Mouse (Mus musculus) left cerebral cortex, postnatal 14 days (tissue): ENCODE results near the gene Rbms2. TPM values are rescaled to one million over a fixed set of nuclear protein-coding genes. Genes with fewer than 3 reads are reported as not detected.
"Not testable (repeated sequence)": the region's sequence is repeated elsewhere in the genome, so short reads cannot be mapped to it uniquely, and the experiment has no call there.

Experiments
- DNase-seq, 2 experiments: peaks; one replicate each; pipeline ENCODE4 v3.0.0; 2021 to 2022; ENCODE audit warnings: low spot score in 2 of 2, mixed read lengths in 1 of 2
- intact Hi-C: fragments of 180-260 bp; cut with DNase I; formaldehyde crosslinking; loops from one replicate; pipeline ENCODE4 v1.15.1; 2025
- total RNA-seq, 2 experiments: library from RNA; stranded (reverse); gene quantifications; 2 replicates each; pipeline ENCODE4 v1.2.3; 2021

The Rbms2 gene
- total RNA-seq, 2 experiments from 2014 or later: 9.2 to 10.8 TPM

DNA sequence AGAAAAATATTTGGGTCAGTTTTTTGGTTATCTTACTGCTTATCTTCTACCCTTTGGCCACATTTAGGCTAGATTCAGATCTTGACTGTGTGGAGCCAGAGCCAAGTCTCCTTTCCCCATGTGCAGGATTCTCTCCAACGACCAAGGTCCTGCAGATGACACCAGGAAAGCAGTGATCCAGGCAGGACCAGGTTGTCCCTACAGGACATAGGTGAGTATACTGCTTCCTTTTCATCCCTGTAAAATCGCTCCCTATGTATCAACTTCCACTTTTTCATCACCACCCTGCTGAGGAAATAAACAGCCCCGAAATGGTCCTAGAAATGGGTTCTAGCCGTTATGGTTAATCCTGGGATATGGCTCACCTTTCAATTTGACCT is 83.8 kb downstream of the Rbms2 start:
- DNase-seq: no peak
- intact Hi-C loops: loop anchor here (5.0 kb wide), 2 partner anchors 36 to 81 kb away; no protein-coding TSS in a partner anchor

DNA sequence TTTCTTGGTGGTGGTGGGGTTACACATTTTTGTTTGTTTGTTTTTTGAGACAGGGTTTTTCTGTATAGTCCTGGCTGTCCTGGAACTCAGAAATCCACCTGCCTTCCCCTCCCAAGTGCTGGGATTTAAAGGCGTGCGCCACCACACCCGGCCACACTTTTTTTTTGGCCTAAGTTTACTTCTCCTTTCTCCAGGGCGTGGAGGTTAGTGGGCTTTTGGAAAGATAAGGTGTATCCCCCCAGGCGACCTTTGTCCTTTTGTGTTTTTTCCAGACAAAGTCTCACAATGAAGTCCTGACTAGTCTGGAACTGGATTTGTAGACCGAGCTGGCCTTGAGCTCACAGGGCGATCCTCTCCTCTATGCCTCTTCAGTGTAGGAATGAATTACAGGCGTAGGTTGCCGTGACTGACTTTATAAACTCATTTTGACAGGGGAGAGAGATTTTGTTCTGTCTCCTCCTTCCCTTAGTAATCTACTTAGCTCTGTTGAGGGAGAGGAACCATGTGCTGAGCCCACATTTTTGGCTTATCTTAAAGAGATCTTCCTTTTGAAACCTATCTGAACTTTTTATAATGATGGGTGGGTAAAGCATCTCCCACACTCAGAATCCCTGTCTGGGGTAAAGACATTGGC is 85.0 kb downstream of the Rbms2 start:
- intact Hi-C loops: loop anchor here (5.0 kb wide), 2 partner anchors 37 to 82 kb away; no protein-coding TSS in a partner anchor
- DNase-seq: no peak

DNA sequence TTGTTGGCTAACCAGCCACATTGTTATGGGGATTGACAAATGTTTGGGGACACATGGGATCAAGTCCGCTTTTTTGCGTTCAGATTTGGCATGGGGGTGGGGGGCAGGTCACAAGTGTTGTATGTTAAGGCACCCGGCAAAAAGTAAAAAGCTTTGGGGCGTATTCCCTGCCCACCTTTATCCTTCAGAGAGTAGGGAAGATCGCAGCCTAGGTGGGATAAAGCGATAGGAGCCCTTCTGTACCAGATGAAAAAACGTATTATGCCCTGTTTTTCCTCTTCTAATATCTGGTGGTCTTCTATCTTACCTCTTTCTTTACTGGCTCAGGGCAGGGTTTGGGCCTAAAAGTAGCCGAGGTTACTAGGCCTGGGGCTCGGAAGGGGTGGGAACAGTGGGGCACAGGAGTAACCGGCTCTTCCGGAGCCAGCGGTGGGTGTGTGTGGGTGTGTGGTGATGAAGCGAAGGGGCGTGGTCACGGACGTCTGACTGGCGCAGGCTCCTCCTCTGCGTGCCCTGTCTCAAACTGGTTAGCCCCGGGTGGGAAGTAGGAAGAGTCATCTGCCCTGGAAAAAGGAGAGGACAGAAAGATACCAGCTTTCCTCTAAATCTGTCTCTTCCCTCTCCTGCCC is 85.6 kb downstream of the Rbms2 start:
- peak; percentile 45 to 67 for DNase-seq

DNA sequence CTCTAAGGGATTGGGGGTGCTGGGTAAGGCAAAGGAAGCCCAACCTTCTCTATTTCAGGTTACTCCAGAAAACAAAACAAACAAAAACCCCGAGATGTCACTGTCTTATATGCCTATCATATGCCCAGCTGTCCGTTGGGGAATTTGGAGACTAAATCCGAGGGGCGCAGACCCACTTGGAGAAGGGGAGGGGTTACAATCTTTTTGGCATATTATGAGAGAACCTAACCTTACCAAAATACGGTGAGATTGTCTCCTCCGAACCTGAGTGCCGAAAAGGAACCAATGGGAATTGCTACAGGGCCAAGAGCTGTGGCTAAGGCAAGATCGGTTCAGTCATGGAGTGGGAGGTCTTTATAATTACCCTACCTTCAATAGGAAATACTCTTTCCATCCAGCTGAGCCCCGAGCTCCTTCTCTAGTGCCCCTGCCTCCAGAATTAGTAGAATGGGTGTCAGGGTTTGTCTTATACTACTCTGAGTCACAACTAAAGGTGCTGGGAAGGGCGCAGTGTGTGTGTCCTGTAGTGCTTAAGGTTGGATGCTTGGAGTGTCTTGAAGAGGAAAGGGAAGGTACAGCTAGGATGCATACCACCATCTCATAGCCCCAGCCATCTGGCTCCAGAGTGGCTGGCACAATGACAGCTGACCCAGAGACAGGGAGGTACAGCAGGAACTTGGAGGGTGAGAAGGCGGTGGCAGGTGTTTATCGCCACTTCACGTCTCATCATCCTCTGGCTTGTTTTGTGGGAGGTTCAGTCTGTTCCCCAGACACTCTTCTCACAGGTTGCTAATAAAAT is 86.4 kb downstream of the Rbms2 start:
- intact Hi-C loops: no loop called here
- no peak for DNase-seq

More for the DNA sequence above, 85.6 kb downstream of the Rbms2 start:
- intact Hi-C loops: no loop called here

DNA sequence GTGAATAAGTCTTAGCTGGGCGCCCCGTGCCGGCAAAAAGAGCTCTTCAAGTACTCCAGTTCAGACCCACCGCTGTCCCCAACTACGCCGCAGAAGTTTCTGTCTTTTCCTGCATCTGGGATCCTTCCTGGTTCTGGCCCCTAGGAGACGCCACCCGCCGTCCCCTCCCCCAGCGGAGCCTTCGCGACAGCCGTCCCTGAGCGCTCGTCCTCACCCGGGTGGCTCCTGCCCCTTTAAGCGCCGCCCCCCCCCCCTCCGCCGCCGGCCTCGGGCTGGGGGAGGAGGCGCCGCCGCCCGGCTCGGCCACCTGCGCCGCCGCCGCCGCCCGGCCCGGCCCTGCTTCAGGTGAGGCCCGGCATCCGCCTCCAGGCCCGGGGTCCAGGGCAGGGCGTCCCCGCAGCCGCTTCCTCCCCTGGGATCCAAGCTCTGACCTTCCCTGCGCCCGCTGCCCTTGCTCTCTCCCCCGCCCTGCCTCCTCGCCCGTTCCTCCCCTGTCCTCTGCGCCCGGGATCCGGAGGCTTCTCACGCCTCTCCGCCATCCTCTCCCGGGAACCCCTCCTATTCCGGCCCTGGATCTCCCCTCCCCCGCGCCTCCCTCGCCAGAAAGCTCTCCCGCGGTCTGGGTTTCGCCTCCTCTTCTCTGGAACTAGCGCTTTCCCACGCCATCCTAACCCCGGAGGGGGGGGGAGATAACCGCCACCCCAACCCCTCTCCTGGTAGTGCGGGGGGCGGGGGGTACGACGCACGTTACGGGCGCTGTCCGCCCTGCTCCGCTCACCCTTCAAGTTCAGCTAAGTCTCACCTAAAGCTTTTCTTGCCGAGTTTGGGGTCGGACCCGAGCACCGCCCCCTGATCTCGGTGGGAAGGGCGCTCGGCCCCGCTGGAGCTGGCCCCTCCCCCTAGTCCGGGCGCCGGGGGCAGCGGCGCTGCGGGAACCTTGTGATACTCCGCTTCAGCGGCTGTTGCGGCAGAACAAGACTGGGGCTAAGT is 87.3 kb downstream of the Rbms2 start:
- DNase-seq: peak; percentile 75 to 77
- intact Hi-C loops: no loop called here

DNA sequence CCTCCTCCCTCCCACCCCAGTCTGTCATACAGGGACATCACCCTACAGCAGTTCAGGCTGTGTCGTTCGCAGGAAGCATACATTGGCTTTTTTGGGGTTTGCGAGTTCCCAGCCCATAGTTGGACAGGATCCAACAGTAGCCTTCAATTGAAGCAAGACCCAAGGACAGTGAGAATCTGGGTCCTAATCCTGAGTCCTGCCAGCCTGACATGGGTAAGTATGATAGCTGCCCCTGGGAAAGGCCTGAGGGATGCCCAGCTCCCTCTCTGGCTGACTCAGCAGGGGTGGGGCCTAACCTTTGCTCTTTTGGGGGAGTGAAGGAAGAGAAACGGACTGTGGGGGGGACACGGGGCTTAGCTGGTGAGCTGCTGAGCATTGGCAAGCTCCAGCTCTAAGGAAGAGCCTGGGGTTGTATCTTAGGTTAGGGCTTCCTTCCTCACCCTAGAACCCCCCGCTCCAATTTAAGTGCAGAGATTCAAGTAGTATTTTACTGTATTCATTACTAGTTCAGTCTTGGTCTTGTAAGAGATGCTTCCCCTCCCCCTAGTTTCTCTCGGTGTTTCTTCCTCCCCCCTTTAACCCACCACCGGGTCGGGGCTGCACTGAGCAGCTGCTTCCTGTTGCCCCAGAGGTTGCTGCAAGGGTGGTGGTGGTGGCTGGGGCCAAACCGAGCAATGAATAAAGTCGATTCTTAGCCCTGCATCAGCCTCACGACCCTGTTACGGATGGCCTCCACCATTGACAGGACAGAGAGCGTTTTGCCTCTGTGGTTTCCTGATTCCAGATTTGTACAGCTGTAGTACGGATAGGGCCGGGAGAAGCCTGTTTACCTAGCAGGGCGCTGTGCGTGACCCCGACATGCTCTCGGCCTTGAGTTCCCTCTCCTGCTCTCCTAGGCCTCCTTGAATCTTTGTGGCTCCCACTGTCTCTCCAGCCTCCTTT is 88.3 kb downstream of the Rbms2 start, which contains the start of gene Baz2a:
Gene Baz2a, plus strand, starts transcription at position 14 of the 942 bp plus-strand sequence.
- intact Hi-C loops: loop anchor here (2.0 kb wide), 1 partner anchor 95 kb away; no protein-coding TSS in a partner anchor
- no peak for DNase-seq

DNA sequence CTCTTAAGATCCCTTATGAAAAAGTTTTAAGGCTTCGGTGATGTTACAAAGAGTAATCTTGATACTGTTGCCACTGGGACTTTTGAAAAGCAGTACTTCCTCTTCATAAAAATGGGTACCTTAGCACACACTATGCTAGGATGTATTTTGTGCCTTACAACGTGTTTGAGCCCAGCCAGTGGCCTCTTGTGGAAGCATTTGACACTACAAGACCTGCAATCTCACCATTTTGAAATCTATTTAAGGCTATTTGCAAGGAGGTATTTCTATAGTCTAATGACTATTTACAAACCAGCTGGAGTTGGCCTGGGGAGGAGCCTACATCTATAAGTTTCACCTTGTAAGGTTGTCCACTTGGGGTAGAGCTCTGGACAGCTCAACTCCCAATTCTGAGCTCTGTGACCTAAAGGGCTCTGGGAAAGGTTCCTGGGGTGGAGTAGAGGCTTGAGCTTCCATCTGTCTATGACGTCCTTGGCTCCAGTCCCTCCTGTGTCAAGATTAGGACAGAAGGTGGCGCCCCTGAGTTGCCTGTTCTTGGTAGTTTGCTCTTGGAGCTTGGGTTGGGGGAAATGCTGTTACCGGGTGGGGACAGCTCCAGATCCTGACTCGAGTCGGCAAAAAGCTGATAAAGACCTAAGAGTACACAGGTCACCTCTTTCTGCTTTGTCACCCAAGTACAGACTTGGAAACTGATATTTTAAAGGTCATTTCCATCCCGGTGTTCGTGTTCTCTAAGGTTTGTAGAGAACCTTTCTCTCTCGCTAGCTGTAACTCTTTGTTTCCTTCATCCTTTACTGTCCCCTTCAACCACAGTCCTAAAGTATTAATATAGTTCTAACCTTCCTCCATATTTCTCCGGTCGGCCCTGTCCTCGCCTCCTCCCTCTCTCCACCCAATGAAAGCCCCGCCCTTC is 89.2 kb downstream of the Rbms2 start:
- intact Hi-C loops: loop anchor here (2.0 kb wide), 1 partner anchor 96 kb away; no protein-coding TSS in a partner anchor
- peak; percentile 89 to 95 for DNase-seq

DNA sequence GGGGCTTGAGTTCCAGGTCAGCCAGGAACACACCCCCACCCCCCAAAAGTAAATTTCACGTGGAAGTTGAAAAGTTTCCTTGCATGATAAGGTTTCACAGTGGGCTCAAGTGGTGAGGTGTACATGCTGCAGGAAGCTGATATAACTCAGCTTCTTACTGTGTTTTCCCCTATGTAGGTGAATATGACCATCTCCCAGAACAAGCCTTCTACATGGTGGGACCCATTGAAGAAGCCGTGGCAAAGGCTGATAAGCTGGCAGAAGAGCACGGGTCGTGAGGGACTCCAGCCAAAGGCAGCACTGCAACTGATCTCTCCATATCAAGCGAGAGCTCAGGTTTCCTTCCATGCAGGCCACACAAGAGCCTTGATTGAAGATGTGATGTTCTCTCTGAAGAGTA is 90.3 kb downstream of the Rbms2 start:
- DNase-seq: no peak
- intact Hi-C loops: loop anchor here (2.0 kb wide), 1 partner anchor 97 kb away; no protein-coding TSS in a partner anchor

DNA sequence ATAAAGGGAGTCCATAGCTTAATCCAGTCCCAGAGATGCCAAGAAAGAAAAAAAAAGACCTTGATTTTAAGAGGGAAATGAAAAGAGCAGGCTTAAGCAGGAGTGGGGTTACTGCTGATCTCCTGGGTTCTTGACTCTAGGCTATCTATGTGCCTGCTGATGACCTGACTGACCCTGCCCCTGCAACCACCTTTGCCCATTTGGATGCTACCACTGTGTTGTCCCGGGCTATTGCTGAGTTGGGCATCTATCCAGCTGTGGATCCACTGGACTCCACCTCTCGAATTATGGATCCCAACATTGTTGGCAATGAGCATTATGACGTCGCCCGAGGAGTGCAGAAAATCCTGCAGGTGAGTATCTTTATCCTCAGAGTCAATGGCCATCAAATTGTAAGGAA is 91.9 kb downstream of the Rbms2 start:
- no peak for DNase-seq
- intact Hi-C loops: no loop called here

DNA sequence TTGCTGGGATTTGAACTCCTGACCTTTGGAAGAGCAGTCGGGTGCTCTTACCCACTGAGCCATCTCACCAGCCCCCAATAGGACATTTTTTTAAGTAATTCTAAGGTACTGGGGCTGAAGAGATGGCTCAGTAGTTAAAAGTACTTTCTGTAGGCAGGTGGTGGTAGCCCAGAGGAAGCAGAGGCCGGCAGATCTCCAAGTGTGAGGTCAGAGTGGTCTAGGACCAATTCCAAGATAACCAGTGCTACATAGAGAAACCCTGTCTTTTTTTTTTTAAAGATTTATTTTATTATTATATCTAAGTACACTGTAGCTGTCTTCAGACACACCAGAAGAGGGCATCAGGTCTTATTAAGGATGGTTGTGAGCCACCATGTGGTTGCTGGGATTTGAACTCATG is 92.9 kb downstream of the Rbms2 start:
- intact Hi-C loops, DNase-seq: not testable (repeated sequence)

DNA sequence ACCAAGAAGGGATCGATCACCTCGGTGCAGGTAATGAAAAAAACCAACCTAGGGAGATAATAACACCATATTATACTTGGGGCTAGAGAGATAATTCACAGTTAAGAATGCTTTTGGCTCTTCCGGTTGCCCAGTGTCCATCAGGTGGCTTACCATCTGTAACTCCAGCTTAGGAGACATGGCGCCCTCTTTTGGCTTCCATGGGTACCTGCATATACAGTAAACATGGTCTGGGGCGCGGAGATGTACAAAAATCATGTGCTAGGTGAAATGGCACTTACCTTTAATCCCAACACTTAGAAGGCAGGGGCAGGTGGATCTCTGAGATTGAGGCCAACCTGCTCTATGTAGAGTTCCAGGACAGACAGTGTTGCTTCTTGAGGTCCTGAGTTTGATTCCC is 93.7 kb downstream of the Rbms2 start:
- peak in 1 of 2 experiments; percentile 45 for DNase-seq

DNA sequence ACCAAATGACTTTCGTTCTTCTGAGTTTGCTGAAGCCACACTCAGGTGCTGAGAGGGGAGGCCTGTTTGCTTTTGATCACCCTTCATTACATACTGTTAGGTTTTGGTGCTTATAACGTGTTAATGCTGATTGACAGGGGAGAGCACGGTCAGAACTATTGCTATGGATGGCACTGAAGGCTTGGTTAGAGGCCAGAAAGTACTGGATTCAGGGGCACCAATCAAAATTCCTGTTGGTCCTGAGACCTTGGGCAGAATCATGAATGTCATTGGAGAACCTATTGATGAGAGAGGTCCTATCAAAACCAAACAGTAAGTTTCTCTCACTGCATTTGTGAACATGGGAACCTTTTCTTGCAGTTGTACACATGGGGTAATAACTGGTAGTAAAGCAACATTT is 95.9 kb downstream of the Rbms2 start:
- no peak for DNase-seq
- intact Hi-C loops: no loop called here

More for the DNA sequence above, 93.7 kb downstream of the Rbms2 start:
- intact Hi-C loops: no loop called here

DNA sequence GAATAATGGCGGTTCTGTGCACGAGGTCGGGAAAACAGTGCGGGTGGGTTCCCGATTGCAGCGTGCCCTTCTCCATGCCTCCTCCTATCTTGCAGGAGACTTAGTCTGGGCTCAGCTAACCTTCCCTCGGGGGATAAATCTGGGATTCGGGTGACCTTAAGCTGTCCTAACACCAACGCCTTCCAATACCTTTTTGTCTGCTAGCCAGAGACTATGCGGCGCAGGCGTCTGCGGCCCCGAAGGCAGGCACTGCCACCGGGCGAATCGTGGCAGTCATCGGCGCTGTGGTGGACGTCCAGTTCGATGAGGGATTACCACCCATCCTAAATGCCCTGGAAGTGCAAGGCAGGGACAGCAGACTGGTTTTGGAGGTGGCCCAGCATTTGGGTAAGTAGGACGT is 96.4 kb downstream of the Rbms2 start:
- DNase-seq: peak in 1 of 2 experiments; percentile 23
- intact Hi-C loops: no loop called here

DNA sequence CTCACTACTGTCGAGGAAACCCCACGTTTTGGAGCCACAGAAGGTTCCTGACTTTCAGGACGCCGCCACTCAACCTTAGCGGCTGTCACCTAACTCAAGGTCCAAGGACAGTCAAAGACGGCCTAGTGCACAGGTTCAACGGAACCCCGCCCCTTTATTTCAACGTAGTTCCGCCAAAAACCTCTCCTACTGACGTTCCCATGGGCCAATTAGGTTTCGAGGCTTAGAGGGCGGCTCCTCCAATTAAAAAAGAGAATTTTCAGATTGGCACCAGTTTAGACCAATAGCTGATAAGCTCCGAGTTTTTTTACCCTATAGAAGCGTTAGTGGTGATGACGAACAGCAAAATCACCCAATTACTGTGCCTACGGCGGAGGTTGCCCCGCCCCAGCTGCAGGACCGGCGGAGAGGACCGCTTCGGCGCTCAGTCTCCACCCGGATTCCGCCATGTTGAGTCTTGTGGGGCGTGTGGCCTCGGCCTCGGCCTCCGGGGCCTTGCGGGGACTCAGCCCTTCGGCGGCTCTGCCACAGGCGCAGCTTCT is 97.1 kb downstream of the Rbms2 start, which contains the start of gene Atp5b:
Gene Atp5b, plus strand, starts transcription at position 394 of the 542 bp plus-strand sequence.
- peak; percentile 99 to 100 for DNase-seq
- intact Hi-C loops: no loop called here

DNA sequence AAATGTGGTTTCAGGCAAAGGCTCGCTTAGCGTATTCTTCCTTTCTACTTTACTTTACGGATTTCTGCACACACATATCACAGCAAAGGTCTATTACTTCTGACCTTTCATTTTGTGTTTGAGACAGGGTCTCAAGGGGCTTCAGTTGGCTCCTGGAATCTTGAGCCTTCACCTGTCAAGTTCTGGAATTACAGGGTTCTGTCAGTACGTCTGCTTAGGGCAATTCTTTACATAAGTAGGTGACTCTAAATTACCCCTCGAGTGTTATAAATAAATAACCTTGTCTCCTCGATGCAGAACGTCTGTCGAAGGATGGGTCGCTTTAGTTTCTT is 97.7 kb downstream of the Rbms2 start:
- intact Hi-C loops: no loop called here
- DNase-seq: no peak

DNA sequence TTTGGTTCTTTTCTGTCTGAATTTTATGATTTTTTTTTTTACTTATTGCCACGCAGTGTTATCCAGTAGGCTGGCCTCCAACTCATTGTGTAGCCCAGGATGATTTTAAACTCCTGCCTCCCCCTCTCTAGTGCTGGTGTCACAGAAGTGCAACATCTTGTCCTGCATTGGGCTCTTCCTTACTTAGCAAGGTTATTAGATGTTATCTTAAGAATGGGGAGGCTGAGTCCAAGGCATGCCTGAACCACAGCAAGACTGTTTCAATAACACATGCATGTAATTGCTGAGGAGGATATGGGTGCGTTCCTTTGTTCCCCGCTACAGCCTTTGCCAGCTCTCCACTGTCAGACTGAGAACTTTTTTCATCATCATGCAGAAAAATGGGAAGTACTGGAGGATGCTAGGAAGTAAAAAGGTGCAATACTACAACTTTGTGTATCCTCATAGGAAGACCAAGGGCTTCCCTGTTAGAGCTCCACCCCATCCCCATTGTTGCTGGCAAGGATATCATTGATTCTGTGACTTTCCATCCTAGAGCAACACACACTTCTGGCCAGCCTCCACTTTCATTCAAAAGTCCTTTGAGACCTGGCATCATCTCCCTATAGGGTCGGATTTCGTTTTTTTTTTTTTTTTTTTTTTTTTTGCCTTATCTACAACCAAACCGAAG is 98.2 kb downstream of the Rbms2 start:
- no peak for DNase-seq
- intact Hi-C loops: no loop called here
